Mouse (Mus musculus): ENCODE results near the gene Itgb7. TPM values are rescaled to one million over a fixed set of nuclear protein-coding genes. Genes with fewer than 3 reads are reported as not detected.
A peak's percentile ranks its signal among the peaks of the same experiment; 100 is the strongest.
"Not testable (repeated sequence)": the region's sequence is repeated elsewhere in the genome, so short reads cannot be mapped to it uniquely, and the experiment has no call there.

Gene Itgb7
- polyA plus RNA-seq, 1 experiment from 2014 or later: 2.9 TPM

- peaks cover 72% of the 10 kb centered on the region for H3K36me3 ChIP-seq
- 75% methylated on average over 11 of the region's 11 CpGs for WGBS
- H3K4me3 ChIP-seq (replicated peaks): no peak overlapping the region
- no peak for ATAC-seq (ENCODE audit: insufficient number of reproducible peaks, insufficient read depth, low FRiP score, low TSS enrichment, low read depth)
- no peak overlapping the region for H3K9ac ChIP-seq (replicated peaks)
- 0 out of 2 replicates have a peak overlapping the region, but pooled peaks have one; percentile 2 for H3K27ac ChIP-seq
- H3K27me3 ChIP-seq: no peaks in the 10 kb centered on the region
- H3K9me3 ChIP-seq: no peaks in the 10 kb centered on the region
- H3K4me2 ChIP-seq: no peak overlapping the region
- H3K4me1 ChIP-seq (replicated peaks): peaks cover 46% of the 10 kb centered on the region
Measured at GRCm38 (mm10) chr15:102239851-102240250, 8.1 kb upstream of the Itgb7 start.

- no peaks in the 10 kb centered on the region for H3K27me3 ChIP-seq
- H3K9me3 ChIP-seq: no peaks in the 10 kb centered on the region
- ATAC-seq (ENCODE audit: insufficient number of reproducible peaks, insufficient read depth, low FRiP score, low TSS enrichment, low read depth): peak; percentile 33; the same call in 1 of the 2 replicates
- no peak overlapping the region for H3K27ac ChIP-seq
- WGBS: 13% methylated on average over 9 of the region's 9 CpGs
- no peak overlapping the region for H3K4me2 ChIP-seq
- peaks cover 78% of the 10 kb centered on the region for H3K36me3 ChIP-seq
- H3K4me1 ChIP-seq (replicated peaks): peaks cover 46% of the 10 kb centered on the region
- H3K4me3 ChIP-seq (replicated peaks): no peak overlapping the region
- H3K9ac ChIP-seq (replicated peaks): no peak overlapping the region
Measured at GRCm38 (mm10) chr15:102239260-102239590, 7.5 kb upstream of the Itgb7 start.

- no peak overlapping the region for H3K4me3 ChIP-seq (replicated peaks)
- no peak for ATAC-seq (ENCODE audit: insufficient number of reproducible peaks, insufficient read depth, low FRiP score, low TSS enrichment, low read depth)
- H3K27me3 ChIP-seq: no peaks in the 10 kb centered on the region
- peaks cover 83% of the 10 kb centered on the region for H3K36me3 ChIP-seq
- no peak overlapping the region for H3K9ac ChIP-seq (replicated peaks)
- no peak overlapping the region for H3K27ac ChIP-seq
- WGBS: 90% methylated on average over 14 of the region's 14 CpGs
- no peak overlapping the region for H3K4me2 ChIP-seq
- H3K4me1 ChIP-seq (replicated peaks): peaks cover 43% of the 10 kb centered on the region
- H3K9me3 ChIP-seq: no peaks in the 10 kb centered on the region
Measured at GRCm38 (mm10) chr15:102238543-102239259, 7.0 kb upstream of the Itgb7 start.

GRCm38 (mm10) chr15:102235371-102236027 is 3.8 kb upstream of the Itgb7 start:
- H3K9ac ChIP-seq (replicated peaks): peak overlapping the region; percentile 31; the same call in 1 of the 2 replicates
- no peak overlapping the region for H3K4me3 ChIP-seq (replicated peaks)
- 40% methylated on average over 21 of the region's 21 CpGs for WGBS
- no peak overlapping the region for H3K4me2 ChIP-seq
- peaks cover 22% of the 10 kb centered on the region for H3K4me1 ChIP-seq (replicated peaks)
- H3K27me3 ChIP-seq: no peaks in the 10 kb centered on the region
- peak overlapping the region; percentile 72 for H3K27ac ChIP-seq
- peaks cover 70% of the 10 kb centered on the region for H3K36me3 ChIP-seq
- ATAC-seq (ENCODE audit: insufficient number of reproducible peaks, insufficient read depth, low FRiP score, low TSS enrichment, low read depth): no peak
- H3K9me3 ChIP-seq: no peaks in the 10 kb centered on the region

GRCm38 (mm10) chr15:102233896-102234295 is 2.2 kb upstream of the Itgb7 start:
- ATAC-seq (ENCODE audit: insufficient number of reproducible peaks, insufficient read depth, low FRiP score, low TSS enrichment, low read depth): no peak
- H3K27me3 ChIP-seq: no peaks in the 10 kb centered on the region
- H3K4me2 ChIP-seq: no peak overlapping the region
- peaks cover 56% of the 10 kb centered on the region for H3K36me3 ChIP-seq
- H3K27ac ChIP-seq: peak overlapping the region; percentile 72; the same call in 1 of the 2 replicates
- no peaks in the 10 kb centered on the region for H3K9me3 ChIP-seq
- WGBS: 11% methylated on average over 2 of the region's 2 CpGs
- no peak overlapping the region for H3K4me3 ChIP-seq (replicated peaks)
- no peak overlapping the region for H3K9ac ChIP-seq (replicated peaks)
- H3K4me1 ChIP-seq (replicated peaks): peaks cover 22% of the 10 kb centered on the region

- WGBS: 63% methylated on average over 7 of the region's 7 CpGs
- Histone ChIP-seq H3K4me1 (replicated peaks) (peaks cover 22% of the 10 kb centered on the region), H3K4me3 (replicated peaks) (no peak overlapping the region), H3K4me2 (no peak overlapping the region), H3K9me3 (no peaks in the 10 kb centered on the region), H3K27me3 (no peaks in the 10 kb centered on the region), H3K9ac (replicated peaks) (no peak overlapping the region), H3K36me3 (peaks cover 45% of the 10 kb centered on the region), H3K27ac (no peak overlapping the region)
- no peak for ATAC-seq (ENCODE audit: insufficient number of reproducible peaks, insufficient read depth, low FRiP score, low TSS enrichment, low read depth)
Measured at GRCm38 (mm10) chr15:102232764-102233163, 1.0 kb upstream of the Itgb7 start.

- no peaks in the 10 kb centered on the region for H3K27me3 ChIP-seq
- no peak for ATAC-seq (ENCODE audit: insufficient number of reproducible peaks, insufficient read depth, low FRiP score, low TSS enrichment, low read depth)
- H3K36me3 ChIP-seq: peaks cover 24% of the 10 kb centered on the region
- WGBS: 79% methylated on average over 17 of the region's 17 CpGs
- H3K27ac ChIP-seq: no peak overlapping the region
- H3K4me1 ChIP-seq (replicated peaks): peaks cover 15% of the 10 kb centered on the region
- no peaks in the 10 kb centered on the region for H3K9me3 ChIP-seq
- no peak overlapping the region for H3K4me2 ChIP-seq
- H3K9ac ChIP-seq (replicated peaks): no peak overlapping the region
- H3K4me3 ChIP-seq (replicated peaks): no peak overlapping the region
Measured at GRCm38 (mm10) chr15:102230408-102231321, 1.1 kb downstream of the Itgb7 start.

GRCm38 (mm10) chr15:102225619-102226018 is 6.1 kb downstream of the Itgb7 start:
- ATAC-seq (ENCODE audit: insufficient number of reproducible peaks, insufficient read depth, low FRiP score, low TSS enrichment, low read depth); H3K4me2 ChIP-seq; H3K27ac ChIP-seq; H3K36me3 ChIP-seq; H3K4me1 ChIP-seq (replicated peaks); H3K9ac ChIP-seq (replicated peaks); H3K4me3 ChIP-seq (replicated peaks); H3K9me3 ChIP-seq: not testable (repeated sequence)
- 75% methylated on average over 6 of the region's 6 CpGs for WGBS
- H3K27me3 ChIP-seq: peaks cover 28% of the 10 kb centered on the region

GRCm38 (mm10) chr15:102224992-102225617 is 6.6 kb downstream of the Itgb7 start:
- Histone ChIP-seq H3K27me3 (peaks cover 28% of the 10 kb centered on the region), H3K36me3 (no peaks in the 10 kb centered on the region), H3K27ac (no peak overlapping the region), H3K4me2 (peak overlapping the region; percentile 84), H3K4me1 (replicated peaks) (peaks cover 8% of the 10 kb centered on the region), H3K9ac (replicated peaks) (peak overlapping the region; percentile 57; the same call in 1 of the 2 replicates), H3K4me3 (replicated peaks) (peak overlapping the region; percentile 45), H3K9me3 (no peaks in the 10 kb centered on the region)
- ATAC-seq (ENCODE audit: insufficient number of reproducible peaks, insufficient read depth, low FRiP score, low TSS enrichment, low read depth): peak; percentile 4; the same call in 1 of the 2 replicates
- 16% methylated on average over 21 of the region's 21 CpGs for WGBS

- Histone ChIP-seq H3K4me1 (replicated peaks) (peaks cover 8% of the 10 kb centered on the region), H3K27ac (no peak overlapping the region), H3K27me3 (peaks cover 28% of the 10 kb centered on the region), H3K4me3 (replicated peaks) (peak overlapping the region; percentile 45), H3K9ac (replicated peaks) (peak overlapping the region; percentile 57), H3K4me2 (peak overlapping the region; percentile 84), H3K36me3 (no peaks in the 10 kb centered on the region), H3K9me3 (no peaks in the 10 kb centered on the region)
- ATAC-seq (ENCODE audit: insufficient number of reproducible peaks, insufficient read depth, low FRiP score, low TSS enrichment, low read depth): peak; percentile 84
- 2% methylated on average over 43 of the region's 43 CpGs for WGBS
Measured at GRCm38 (mm10) chr15:102224186-102224991, 7.4 kb downstream of the Itgb7 start.

Data from limb, embryonic 12.5 days (tissue).